Mouse (Mus musculus) G1E-ER4 (cell line): ENCODE results near the gene Mink1. TPM values are rescaled to one million over a fixed set of nuclear protein-coding genes. Genes with fewer than 3 reads are reported as not detected.

ENCODE experiments used
- GATA1 ChIP-seq: IDR thresholded peaks from one replicate; pipeline ENCODE4 v1.8.0; 2012; ENCODE audit warnings: low read length, inconsistent platforms
- polyA plus RNA-seq: library from polyadenylated mRNA; stranded (reverse); fragments of >175 nt; gene quantifications from 2 replicates; pipeline ENCODE4 v1.2.3, GENCODE M21; 2012

Gene Mink1
- polyA plus RNA-seq, 1 experiment = 116 TPM

DNA sequence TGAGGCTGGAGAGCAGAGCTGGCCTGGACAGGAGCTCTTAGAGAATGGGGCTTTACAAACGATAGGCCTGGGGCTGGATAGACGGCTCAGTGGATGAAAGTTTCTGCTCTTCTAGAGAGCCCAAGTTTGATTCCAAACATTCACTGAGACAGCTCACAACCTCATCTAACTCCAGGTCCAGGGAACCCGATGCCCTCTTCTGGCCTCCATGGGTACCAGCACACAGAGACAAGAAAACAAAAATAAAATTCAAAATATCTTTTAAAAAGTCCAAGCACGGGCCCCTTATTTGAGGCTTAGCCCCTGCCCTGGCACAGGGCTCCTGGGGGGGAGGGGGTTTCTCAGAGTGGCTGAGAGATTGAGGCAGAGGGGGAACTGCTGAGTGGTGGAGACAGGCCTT, 48.1 kb downstream of the Mink1 start:
- TF ChIP-seq GATA1 = no peak

DNA sequence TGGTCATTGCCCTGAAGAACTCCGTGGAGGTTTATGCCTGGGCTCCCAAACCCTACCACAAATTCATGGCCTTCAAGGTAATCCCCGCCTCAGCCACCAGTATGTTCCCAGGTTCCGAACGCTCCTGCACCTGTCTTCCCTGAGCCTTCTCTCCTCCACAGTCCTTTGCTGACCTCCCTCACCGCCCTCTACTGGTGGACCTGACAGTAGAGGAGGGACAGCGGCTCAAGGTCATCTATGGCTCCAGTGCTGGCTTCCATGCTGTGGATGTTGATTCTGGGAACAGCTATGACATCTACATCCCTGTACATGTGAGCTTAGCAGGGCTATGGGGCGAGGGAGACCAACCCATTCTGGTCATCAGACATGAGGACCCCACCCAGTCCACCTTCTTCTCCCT, 49.8 kb downstream of the Mink1 start:
- no peak for TF ChIP-seq GATA1

DNA sequence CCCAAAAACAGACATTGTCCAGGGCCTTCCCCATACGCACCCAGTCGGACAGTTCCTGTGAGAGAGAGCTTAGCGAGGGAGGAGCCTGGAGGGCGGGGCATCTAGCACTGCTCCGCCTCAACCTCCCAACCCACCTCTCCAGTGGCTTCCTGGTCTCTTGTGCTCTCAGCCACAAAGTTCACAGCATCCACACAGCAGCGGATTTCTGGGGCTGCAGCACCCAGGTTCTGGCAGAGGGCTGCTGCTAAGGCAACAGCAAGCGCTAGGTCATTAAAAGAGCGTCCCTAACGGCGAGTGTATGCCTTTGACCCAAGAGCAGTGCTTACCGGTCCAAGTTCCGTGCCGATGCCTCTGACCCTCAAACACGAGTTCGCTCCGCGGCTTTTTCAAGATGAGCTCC, 52.4 kb downstream of the Mink1 start:
- no peak for TF ChIP-seq GATA1

DNA sequence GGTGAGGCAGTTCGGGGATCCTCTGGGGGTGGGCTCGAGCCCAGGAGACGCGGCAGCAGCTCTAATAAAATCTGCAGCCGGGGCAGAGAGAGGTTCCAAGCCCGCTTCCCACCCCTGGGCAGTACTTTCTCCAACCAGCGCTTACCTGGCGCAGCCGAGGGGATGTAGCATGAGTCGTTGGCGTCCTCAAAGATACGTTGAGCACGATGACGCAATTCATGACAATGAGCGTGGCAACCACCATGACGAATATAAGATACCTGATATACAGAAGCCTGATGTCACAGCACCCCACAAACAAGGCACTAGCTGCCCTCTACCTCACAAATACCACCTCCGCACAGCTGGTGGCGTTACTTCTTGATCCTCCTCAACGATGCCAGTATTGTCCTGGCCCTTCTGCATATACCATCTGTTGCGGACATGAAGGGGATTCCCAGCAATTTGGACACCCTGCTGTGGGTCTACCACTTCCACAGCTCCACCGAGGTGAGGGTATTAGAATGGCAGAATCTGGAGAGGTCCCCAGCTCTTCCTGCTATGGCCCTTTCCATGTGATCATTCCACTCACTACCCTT, 52.9 kb downstream of the Mink1 start, which contains the start of gene 4930544D05Rik:
4930544D05Rik (plus strand) TSS at position 333 of the 578 bp plus-strand sequence.
- no peak for TF ChIP-seq GATA1

DNA sequence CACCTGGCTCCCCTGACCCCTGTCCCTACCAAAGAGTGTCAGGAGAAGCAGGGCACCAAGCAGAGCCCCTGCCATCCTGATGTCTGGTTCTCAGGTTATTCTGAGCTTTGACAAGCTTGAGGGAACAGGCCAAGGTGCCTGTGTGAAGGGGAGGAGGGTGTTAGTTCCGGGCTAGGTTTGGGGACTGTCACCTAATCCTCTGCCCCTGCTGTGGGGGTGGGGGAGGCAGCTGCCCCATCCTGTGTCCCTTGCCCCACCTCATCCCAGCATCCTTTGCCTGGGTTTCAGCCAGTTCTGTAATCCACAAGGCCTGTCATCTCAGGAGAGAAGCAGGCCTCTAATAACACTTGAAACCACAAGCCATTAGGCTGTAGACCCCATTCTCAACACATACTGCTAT, 56.4 kb downstream of the Mink1 start, which contains the start of gene Chrne:
Chrne (minus strand) TSS at position 116 of the 400 bp plus-strand sequence.
- TF ChIP-seq GATA1 = no peak

DNA sequence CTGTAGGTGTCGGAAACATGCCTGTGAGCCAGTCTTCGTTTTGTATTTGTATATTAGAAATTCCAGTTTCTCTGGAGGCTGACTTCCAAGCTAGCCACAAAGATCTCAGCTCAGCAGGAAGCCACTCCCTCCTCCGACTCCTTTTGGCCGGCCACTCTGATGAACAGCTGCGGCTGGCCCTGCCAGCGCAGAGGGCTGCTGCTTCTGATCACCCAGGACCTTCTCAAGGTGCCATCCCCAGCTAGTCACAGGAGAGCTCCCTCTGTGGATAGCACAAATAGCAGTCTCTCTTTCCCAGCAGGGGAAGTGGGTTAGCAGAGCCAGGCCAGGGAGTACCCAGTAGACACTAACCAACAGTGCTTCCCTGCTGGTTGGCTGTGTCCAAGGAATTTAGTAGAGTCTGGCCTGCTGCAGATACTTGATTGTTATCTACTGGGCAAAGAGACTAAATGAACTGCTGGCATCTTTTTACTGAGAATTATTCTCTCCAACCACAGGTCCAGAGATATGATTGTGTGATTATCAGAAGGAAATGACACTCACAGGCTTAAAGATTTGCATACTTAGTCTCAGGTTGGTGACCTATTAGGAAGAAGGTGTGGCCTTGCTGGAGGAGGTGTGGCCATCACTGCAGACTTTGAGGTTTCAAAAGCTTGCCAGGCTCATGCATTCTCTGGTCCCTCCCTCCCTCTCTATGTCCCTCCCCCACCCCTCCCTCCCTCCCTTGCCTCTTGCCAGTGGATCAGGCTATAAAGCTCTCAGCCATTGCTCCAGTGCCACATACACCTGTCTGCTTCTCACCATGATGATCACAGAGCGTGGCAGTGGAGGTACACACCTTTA, 59.5 kb downstream of the Mink1 start:
- TF ChIP-seq GATA1 = no peak

DNA sequence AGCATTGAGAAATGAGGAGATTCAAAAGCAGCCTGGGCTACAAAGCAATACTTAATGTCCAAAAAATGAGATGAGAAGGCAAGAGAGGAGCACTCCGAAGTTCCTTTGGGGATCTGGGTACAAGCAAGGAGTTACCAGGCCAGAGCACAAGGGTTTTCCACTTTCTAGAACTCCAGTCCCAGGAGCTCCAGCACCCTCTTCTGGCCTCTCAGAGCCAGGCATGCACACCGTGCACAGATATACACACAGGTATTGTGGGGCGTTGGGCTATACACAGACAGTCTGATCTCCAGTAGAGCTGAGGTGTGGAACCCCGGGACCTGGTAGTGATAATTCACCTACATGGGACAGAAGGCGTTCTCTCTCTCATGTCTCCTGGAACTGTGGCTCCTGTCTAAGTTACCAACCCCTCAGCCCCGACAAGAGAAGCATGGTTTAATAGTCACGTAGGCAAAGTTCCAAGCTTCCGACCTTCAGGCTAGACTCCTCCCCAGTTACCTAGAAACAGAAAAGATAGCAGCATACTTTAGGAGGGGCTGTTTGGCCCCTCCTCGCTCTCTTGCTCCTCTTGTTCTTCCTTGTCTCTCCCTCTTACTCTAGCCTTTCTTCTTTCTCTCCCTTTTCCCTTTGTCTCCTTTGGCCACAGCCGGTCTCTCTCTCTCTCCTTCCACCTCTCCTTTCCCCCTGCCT, 60.5 kb downstream of the Mink1 start:
- no peak for TF ChIP-seq GATA1

DNA sequence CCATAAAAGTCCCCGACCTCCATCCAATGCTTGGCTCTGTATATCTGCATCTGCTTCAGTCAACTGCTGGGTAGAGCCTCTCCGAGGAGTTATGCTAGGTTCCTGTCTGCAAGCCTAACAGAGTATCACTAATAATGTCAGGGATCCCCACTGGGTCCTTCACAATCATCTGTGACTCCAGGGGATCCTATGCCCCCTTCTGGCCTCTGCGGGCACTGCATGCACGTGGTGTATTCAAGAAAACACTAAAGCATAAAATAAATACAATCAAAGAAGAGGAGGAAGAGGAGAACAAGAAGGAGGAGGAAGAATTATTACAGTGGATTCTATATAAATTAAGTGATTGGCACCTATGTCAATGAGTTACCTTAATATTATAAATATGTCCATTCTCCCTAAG, 62.8 kb downstream of the Mink1 start:
- TF ChIP-seq GATA1 = no peak

DNA sequence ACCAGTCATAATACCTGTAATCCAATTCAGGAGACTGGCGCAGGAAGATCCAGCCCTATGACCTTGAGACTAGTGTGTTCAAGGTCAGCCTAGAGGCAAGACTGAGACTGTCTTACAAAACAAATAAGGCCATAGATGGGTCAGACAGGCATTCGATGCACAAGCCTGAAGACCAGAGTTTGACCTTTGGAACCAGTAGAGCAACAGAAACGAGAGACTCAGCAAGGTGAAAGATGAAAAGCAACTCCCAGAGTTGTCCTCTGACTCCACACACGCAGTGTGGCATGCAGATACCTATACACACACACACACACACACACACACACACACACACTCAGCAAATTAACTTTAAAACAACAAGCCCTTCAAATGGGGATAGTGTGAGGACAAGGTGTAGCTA, 64.2 kb downstream of the Mink1 start:
- TF ChIP-seq GATA1 = no peak

DNA sequence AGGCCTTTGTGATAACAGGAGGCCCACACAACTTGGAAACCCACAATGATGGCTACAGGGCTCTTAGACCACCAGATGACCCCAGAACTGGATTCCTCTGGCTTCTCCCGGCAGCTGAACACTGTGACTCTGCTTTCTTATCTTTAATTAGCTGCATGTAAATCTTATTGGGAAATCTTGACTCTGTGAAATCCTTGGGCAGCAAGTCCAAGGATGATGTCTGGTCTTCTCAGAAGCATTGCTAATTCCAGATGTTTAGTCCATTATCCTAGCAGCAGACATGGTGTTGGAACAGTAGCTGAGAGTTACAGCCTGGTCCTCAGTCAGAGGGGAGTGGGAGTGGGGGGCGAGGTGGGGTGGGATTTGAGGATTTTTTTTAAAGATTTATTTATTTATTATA, 65.8 kb downstream of the Mink1 start:
- TF ChIP-seq GATA1 = no peak

DNA sequence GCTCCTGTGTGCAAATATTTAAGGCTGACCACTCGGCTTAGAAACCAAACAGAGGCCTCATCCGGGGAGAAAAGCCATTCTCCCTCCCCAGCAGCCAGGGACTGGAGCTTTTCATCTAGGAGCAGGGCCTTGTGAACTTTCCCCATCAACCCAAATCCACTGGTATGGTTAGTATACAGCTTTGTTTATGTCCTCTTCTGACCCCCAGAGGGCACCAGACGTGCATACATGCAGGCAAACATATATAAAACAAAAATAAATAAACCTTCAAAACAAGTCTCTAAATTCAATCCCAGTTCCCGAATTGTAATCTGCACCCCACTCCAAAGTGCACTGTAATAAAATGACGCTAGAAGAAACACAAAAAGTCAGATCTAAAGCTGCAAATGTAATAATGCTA, 66.9 kb downstream of the Mink1 start:
- TF ChIP-seq GATA1 = no peak

DNA sequence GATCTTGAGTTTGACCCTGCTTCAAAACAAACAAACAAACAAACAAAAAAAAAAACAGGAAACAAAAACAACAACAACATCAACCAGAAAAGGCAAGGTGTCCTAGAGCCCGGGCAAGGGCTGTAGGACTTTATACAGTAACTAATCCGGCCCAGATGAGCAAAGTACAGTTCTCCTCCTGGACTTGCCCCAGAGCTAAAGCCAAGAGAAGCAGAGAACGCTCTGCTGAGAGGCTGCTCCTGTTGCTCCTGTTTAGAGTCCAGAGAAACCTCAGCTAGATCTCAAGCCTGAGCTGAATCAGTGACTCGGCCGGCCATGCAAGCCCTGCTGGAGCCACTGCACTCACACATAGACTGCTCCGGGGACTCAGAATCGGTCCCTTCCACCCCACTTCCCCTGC, 67.4 kb downstream of the Mink1 start:
- no peak for TF ChIP-seq GATA1

DNA sequence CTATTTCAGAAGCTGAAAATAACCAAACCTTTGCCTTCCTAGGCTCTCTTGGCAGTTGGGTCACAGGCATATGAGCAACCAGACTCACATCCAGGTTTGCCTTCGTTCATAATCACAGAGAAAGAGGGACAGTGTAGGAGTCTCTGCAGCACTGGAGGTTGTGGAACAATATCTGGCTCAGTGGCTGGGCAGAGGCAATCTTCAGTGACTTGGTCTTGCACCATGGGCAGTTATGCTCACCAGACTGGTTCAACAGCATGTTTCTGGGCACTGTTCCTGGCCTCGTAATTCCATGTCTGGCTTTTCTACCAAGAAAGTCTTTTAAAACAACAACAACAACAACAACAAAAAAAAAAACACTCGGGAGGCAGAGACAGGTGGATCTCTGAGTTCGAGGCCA, 72.9 kb downstream of the Mink1 start:
- no peak for TF ChIP-seq GATA1

DNA sequence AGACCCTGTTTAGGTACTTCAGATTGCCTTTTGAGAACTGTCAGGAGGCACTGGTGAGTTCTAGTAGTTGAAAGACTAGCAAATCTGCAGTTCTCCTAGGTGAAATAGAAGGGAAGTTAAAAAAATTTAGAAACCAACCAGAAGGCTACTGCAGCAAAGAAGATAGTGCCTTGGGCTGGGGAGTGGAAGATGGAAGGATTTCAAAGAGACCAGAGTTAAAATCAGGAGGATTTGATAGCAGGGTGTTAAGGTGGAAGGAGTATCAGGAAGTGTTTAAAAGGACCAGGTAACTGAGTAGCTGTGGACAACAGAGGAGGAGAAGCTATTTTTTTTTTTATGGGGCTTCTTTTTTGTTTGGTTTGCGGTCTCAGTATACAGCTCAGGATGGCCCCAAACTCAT, 75.1 kb downstream of the Mink1 start:
- no peak for TF ChIP-seq GATA1

DNA sequence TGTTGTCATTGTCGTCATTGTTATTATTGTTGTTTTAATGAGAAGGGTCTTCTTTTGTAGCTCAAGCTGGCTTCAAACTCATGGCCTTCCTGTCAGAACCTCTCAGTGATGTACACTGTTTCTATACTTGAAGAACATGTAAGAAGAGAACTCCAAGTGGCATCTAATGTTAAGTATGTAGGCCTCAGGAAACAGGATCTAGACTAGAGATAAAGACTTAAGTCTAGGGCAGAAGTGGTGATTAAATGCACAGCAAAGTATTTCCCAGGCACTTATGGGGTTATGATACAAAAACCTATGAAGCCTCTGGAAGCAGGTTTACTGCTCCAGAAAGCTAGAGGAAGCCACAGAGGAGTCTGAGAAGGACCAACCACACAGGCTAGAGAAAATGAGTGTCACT, 75.6 kb downstream of the Mink1 start:
- no peak for TF ChIP-seq GATA1

DNA sequence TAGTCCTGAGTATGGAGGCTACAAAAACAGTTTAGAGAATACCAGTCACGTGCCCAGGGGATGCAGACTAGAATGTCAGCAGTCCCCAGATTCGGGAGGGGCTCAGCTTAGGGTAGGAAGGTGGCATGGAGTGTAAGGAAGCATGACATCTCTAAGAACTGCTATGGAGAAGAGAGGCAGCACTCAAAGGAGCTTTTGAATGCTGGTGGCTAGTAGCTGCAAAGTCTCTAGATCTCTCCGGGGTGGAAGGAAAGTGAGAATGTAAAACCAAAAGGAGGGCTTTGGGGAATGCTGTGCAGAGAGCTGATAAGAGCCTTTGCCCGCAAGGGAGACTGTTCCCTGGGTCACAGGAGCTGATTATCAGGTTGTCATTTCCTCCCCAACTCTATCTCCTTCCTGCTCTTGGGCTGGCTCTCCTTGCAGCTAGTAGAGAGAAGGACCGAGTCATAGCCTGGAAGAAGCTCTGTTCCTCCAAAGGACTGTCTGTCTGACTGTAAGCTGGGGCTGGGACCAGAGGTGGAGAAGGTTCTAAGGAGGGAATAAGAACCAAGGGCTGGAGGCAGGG, 76.1 kb downstream of the Mink1 start, which contains the start of gene Gp1ba:
Gp1ba (plus strand) TSS at position 409 of the 565 bp plus-strand sequence.
- peak; percentile 99 for TF ChIP-seq GATA1
